Mouse (Mus musculus): ENCODE measurements at regions not wholly inside any gene's neighbourhood (a gene's known extent, or its start where the extent isn't known, plus 50 kb on each side); places are given as distances from the start of the nearest gene placed in this dataset.

DNA sequence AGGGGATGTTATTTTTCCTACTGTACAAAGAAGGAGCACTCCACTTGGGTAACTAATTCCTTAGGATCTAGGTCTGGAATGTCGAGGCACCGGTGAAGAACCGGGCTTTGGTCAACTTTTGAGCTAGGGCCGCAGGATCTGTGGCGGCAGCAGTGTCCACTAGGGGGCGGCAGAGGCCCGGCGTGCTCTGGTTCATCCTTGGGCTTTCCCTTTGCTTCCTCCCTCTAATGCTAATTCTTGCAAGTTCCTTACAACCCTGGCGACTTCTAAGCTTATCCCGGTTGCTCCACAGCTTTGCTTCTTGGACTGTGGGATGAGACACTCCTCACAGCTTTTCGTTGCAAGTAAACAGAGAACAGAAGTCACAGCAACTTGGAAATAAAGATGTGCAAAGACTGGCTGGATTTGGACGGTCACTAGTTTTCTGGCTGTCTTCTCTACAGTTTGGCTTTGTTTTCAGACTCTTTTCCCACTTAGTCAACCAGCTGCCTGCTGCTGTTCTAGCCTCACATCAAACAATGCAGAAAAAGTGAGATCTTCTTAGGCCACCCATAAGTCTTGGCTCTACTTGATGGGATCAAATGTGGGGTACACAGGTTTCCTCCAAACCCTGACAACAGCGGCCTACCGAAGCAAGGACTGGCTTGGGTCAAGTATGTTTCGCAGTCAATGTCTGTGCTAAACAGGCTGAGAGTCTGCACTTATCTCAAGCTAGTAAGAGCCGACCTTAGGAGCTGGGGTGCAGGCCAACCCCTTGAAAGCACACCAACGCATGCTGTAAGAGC lies 51.2 kb upstream of the Tmem72 start:
- peak; percentile 16 for DNase-seq (ENCODE audit: low read depth, low spot score)

DNA sequence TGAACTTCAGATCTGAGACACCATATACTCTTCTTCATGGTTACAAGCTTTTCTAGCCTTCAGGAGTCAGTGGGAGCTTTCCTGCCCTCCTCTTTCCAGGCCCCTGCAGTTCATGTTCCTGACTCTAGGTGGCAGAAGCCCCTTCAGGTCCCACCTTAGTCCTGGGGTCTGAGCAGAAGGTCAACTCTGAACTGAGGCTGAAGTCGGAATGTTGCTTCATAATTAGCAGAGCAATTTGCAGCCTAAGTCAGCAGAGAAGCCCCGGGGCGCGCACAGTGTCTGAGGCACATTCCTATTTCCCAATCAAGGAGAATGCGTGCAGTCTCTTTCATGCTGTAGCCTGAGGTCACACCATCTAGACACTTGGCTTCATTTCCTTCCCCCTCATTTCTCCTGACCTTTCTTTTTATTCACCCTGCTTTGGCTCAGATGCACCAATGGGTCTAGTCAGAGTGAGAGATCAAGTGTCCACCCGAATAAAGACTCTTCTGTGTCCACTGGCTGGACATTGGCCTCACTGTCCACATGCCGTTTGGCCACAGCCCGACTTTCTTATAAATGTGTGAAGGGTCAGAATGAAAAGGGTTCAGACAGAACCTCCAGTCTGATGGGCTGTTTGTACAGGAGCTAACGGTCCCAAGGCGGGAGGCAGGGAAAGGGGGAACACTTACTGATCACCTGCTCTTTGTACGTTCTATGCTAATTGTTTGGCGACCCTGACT lies 58.4 kb upstream of the Tmem72 start:
- peak; percentile 24 for DNase-seq (ENCODE audit: low read depth, low spot score)

DNA sequence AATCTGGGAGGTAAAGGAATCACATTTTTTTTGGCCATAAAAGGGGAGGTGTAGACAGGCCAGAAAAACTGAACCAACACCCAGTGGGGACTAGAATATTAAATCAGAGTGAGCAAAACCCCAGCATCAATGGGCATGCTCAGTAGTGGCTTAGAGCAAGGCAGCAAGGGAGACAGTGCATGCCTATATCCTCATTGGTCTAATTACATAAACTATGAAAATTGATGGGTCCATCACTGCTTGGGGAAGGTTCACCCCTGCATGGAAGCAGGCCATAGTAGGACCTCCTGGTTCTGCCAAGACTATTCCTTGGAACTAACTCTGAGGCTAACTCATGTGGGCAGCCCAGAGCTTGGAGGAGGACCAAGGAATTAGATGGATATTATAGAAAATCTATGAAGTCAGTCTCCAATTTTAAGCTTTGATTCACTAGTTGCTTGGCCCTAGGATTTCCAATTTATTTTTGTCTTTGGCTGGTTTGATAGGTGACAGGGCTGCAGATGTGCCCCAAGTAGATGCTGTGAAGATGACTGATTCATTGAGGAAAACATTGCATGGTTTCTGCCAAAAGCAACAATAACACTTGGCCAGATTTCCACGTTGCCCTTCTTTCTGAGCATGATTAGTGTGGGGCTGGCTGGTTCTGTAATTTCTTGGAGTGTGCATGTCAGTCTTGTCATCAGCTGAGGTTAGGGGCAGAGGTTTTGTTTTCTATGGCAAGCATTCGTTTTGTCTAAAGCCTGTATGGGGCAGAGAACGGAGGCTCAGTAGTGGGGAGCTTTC lies 70.0 kb upstream of the Tmem72 start:
- DNase-seq (ENCODE audit: low read depth, low spot score): no peak

DNA sequence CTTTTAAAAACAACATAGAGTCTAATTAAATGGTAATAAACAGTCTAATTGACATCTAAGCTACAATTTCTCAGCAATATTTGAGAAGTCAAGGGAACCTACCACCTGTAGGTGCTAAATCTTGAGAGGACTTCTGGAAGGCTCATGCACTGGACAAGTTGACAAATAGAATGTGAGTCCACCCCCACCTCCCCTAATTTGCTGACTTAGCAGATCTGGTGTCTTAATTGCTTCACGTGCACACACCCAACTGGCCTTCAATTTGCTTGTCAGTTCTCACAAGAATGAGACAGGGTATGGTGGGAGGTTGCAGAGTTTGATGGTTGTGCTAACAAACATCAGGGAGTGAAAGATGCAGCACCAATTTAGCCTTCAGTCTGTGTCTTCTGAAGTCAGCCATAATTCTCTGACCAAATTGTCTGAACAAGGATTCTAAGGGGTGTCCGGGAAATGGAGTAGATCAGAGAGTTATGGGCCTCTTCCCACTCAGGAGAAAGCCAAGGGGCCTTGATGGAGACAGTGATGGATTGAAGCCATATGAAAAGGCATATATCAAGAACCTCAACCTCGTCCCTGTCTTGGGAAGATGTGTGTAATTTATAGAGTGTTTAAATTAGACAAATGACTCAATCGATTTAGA lies 76.7 kb upstream of the Tmem72 start:
- DNase-seq (ENCODE audit: low read depth, low spot score): no peak

- no peak for DNase-seq (ENCODE audit: low read depth, low spot score)
These were observed 77.2 kb upstream of the Tmem72 start for GRCm38 (mm10) chr6:116793961-116794336.

GRCm38 (mm10) chr6:116821215-116821912 lies 104.7 kb upstream of the Tmem72 start:
- DNase-seq (ENCODE audit: low read depth, low spot score): no peak

- no peak for DNase-seq (ENCODE audit: low read depth, low spot score)
These were observed 105.9 kb upstream of the Tmem72 start for GRCm38 (mm10) chr6:116822605-116823004.

DNA sequence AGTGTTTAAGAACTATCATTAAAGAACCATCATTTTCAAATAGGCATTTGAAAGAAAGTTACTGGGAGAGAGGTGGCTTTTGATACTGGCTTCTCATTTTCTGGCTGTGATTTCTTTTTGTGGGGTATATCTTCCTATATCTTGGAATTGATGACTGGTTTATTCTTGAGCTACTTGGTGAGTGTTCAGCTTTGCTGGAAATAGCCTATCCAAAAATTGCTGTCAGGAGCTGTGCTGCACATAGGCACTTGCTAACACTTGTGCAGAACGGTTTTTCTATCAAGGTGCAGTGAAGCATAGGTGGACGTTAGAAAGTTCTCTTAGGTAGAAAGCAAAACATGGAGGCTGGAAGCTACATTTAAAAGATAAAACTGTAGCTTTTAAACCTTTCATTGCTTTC lies 108.9 kb upstream of the Tmem72 start:
- DNase-seq (ENCODE audit: low read depth, low spot score): no peak

DNA sequence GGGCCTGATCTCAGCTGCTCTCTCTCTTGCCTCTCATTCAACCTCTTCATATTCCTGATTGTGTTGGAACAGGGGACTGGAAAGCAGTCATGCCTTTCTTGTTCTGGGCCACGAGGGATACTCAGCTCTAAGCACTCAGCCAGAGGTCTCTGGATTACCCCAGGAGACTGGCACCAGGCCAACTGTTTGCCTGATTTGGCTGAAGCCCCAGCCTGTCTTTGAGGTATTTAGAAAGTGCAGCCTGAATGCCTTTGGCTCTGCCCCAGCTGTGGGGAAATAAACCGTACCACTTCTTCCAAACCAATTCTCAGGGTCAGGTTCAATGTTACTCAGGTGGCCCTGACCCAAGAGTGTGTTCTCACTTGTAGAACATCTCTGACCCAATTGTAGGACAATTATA lies 112.6 kb upstream of the Tmem72 start:
- no peak for DNase-seq (ENCODE audit: low read depth, low spot score)

DNA sequence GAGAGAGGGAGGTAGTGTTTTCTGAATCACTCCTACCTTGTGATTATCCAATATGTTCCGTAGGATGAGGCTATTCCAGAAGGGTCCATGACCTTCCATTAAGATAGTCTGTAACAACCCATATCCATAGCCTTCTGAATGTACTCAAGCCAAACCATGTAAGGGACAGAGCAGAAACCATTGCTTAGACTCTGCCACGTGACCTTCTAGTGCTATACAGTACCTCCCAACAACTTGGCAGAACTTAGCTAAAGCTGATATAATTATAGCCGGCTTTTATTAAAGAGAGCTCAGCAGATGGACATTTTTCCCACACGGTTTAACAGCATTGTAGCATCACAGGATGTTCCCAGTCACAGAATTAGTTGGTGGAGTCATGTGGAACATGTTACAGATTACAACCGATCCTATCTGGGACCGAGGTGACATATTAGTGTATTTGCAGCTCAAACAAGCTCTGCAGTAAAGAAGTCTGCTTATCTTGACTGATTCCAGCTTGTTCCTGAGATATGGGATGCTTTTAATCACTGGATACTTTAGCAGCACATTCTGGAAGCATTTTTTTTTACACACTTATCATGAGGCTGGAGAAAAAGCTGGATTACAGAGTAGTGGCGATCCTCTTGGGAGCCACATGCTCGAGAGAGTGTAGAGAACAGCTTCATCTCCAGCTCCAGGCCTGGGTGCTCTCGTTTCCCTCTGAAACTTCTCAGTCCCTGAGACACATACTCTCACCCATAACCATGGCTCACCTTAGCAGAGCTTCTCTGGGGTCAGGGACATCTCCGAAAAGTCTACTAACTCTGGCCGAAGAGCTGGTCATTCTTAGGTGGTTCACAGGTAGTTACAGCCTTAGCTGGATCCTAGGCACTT lies 129.5 kb upstream of the Tmem72 start:
- no peak for DNase-seq (ENCODE audit: low read depth, low spot score)

GRCm38 (mm10) chr6:116848538-116849093 lies 131.9 kb upstream of the Tmem72 start:
- no peak for DNase-seq (ENCODE audit: low read depth, low spot score)

DNA sequence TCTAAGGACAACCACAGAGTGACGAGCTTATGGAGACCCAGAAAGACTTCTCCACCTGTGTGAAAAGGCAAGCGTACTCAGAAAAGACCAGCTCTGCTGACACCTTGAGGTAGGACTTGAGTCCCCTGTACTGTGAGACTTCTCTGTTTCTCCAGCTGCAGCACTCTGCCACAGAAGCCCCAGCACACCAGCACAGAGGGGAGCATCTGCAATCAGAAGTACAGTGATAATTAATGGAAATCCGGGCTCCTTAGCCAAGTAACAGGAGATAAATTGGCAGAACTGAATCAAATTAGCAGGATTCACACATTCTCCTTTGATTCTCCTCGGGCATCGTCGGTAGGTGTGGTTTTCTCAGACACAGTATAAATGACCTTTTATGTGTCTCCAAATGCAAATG lies 137.3 kb upstream of the Tmem72 start:
- DNase-seq (ENCODE audit: low read depth, low spot score): no peak

DNA sequence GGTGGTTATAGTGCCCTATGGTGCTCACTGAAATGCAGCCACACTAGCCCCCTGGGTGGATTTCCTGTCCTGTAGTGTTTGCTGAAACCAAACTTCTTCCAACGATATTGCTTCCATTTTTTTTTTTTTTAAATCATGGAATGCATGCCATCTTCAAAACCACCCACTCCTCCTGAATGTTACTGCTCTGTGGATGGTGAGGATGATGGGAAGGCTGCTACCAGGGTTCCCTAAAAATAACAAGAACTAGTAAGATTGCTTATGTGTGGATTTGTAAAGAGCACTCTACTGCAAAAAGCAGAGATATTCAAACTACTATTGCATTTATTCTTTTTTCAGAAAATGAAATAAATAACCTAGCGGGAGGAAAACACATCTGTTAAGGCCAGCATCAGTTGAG lies 139.4 kb upstream of the Tmem72 start:
- no peak for DNase-seq (ENCODE audit: low read depth, low spot score)

DNA sequence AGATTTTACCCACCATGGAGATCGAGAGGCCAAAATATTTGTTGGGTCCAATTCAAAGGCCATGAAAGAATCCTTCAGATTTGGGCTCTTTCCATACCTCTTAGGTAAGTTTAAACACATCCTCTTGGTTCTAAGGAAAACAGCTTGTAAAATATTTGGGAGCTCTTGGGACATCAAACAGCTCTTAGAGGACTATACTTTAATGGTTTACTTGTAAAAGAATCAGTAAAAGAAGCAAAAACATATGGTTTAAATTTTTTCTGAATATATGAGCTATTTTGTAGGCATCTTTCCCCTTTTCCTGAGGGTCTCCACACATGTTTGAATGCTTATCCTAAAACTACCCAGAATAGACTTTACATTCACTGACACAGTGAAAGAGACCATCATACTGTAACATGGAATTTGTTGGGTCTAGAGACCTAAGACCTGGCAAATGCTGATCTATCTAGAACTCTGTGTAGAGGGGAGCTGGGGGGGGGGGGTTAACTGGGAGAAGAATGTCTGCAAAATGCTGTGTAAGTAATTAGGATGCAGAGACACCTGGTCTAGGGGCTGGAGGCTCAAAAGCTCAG lies 140.3 kb upstream of the Tmem72 start:
- no peak for DNase-seq (ENCODE audit: low read depth, low spot score)

DNA sequence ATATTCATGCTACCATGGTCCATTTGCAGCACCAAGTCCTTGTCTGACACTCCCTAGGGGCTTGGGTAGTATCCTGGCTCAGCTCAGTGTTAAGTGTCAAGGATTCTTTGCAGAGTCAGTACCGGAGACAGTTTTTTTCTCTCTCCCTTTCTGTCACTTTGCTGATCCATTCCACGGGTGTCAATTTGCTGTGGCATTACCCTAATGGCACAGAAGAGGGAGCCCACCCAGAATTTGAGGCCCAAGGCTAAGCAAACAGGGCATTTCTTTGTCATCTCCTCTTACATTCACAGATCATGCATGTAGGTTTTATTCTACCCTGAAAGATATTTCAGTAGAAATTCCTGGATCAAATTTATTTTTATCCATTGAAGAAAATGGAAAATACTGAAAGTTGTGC lies 146.4 kb upstream of the Tmem72 start:
- DNase-seq (ENCODE audit: low read depth, low spot score): no peak

GRCm38 (mm10) chr6:116863626-116864025 lies 146.9 kb upstream of the Tmem72 start:
- DNase-seq (ENCODE audit: low read depth, low spot score): no peak

DNA sequence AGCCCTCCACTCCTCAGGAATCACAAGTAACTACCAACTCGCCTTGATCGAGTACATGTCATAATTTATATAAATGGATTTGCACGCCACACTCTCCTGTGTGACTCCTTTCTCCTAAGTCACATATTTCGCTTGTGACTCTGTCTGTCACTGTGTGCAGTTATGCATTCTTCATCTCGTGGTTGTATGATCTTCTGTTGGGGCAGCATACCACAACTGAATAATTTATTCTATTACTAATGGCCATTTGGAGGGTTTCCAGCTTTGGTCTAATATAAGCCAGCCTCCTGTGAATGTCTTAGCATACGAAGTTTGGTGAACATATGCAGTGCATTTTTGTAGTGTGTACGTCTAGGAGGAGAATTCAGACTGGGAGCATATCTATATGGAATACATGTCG lies 176.6 kb upstream of the Tmem72 start:
- DNase-seq (ENCODE audit: low read depth, low spot score): no peak

DNA sequence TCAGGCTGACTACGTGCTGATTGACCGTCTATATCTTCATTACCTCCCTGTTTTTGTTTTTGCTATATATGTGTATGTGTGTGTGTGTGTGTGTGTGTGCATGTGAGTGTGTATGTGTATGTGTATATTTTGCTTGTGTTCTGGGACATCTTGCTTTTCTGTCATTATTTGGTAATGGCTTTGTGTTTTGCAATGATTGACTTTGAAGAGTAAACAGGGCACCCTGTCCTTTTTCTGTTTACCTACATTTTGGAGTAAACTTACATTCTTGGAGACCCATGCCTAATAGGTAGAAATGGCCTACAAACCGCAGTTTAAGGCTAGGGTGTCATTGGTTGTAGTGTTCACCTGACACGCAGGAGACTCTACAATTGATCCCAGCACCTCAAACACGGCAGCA lies 177.5 kb upstream of the Tmem72 start:
- DNase-seq (ENCODE audit: low read depth, low spot score): no peak

DNA sequence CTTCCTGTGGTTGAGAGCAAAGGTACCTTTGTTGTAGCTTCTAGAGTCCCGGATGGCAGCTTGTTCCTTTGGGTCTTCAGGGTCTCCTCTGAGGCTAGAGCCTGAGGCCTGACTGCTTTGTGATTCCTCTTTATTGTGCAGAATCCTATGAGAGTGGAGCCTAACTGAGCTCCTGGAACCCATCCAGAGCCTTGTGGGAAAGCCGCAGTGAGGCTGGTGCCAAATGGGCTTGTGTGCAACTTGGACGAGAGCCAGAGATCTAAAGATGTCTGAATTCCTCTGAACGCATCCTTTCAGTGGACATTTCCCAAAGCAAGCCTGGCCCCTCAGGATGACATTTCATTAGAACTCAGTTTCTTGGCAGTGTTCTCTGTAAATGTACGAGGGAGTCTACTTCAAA lies 178.4 kb upstream of the Tmem72 start:
- DNase-seq (ENCODE audit: low read depth, low spot score): no peak

DNA sequence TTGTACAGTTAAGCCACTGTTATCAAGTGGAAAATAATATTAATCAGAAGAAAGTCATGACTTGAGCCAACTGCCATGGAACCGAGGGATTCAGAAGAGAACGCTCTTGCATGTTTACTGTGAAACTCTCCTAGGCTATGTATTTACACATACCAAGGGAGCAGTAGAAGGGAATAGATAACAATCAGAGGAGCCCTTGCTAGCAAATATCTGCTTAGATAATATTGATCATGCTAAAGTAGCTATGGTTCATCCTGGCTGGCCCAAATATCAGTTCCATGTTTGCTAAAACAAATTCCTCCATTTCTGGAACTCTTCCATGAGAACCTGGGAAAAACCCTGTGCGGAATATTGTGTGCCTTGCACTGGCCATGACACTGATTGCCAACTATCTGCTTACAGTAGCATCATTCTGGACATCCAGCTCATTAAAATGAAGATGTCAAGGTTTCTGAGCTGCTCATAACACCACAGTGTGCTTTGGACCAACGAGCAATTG lies 179.5 kb upstream of the Tmem72 start:
- DNase-seq (ENCODE audit: low read depth, low spot score): no peak

All from WW6 (cell line).